Mouse (Mus musculus) CH12.LX (cell line): Measurements from ENCODE around the gene Vamp8.

Experiments used
- CHD2 ChIP-seq: IDR thresholded peaks from 2 replicates; pipeline ENCODE4 v1.6.1; 2011; ENCODE audit warnings: low read length, improper control_type of control experiment
- CTCF ChIP-seq, 2 experiments: IDR thresholded peaks in 1 of 2; conservative IDR thresholded peaks in 1 of 2; 2 replicates each; pipeline ENCODE4 v1.5.1; 2011 to 2012; ENCODE audit warnings: low read depth in 2 of 2, low read length in 2 of 2, improper control_type of control experiment in 1 of 2, inconsistent platforms in 1 of 2, mild to moderate bottlenecking in 1 of 2, moderate library complexity in 1 of 2
- E2F4 ChIP-seq: IDR thresholded peaks from 2 replicates; pipeline ENCODE4 v1.6.1; 2011; ENCODE audit warnings: low read depth, low read length, improper control_type of control experiment; ENCODE audit not compliant: insufficient replicate concordance
- EP300 ChIP-seq: IDR thresholded peaks from 2 replicates; pipeline ENCODE4 v1.6.1; 2011; ENCODE audit warnings: low read length, improper control_type of control experiment
- JUND ChIP-seq: conservative IDR thresholded peaks from 2 replicates; pipeline ENCODE4 v1.6.1; 2011; ENCODE audit warnings: low read depth, low read length, improper control_type of control experiment
- NRF1 ChIP-seq: IDR thresholded peaks from 2 replicates; pipeline ENCODE4 v1.6.1; 2014; ENCODE audit warnings: low read depth, mild to moderate bottlenecking, inconsistent platforms, low read length, improper control_type of control experiment, moderate library complexity
- POLR2A ChIP-seq: IDR thresholded peaks from 2 replicates; pipeline ENCODE4 v1.6.1; 2011; ENCODE audit warnings: low read depth, mild to moderate bottlenecking, improper control_type of control experiment, low read length
- POLR2AphosphoS2 ChIP-seq: IDR thresholded peaks from 2 replicates; pipeline ENCODE4 v1.6.1; 2011; ENCODE audit warnings: low read depth, low read length, improper control_type of control experiment
- TBP ChIP-seq: conservative IDR thresholded peaks from 2 replicates; pipeline ENCODE4 v1.6.1; 2011; ENCODE audit warnings: low read depth, low read length, improper control_type of control experiment
- ZC3H11A ChIP-seq: IDR thresholded peaks from 2 replicates; pipeline ENCODE4 v1.6.1; 2012; ENCODE audit warnings: low read depth, mild to moderate bottlenecking, inconsistent platforms, low read length, improper control_type of control experiment

- TF ChIP-seq TBP (no peak), ZC3H11A (no peak), CTCF (conservative IDR thresholded peaks at IDR 0.05 in 1 of 2, IDR thresholded peaks at IDR 0.05 in 1 of 2; ENCODE audit: low read depth in 2 of 2, low read length in 2 of 2) (no peak), NRF1 (no peak), POLR2AphosphoS2 (no peak), JUND (no peak), EP300 (no peak), CHD2 (no peak), E2F4 (no peak), POLR2A (no peak)
These were observed 38.7 kb upstream of the Vamp8 start for GRCm38 (mm10) chr6:72429061-72429842.
